Mouse (Mus musculus): ENCODE results near the gene Mast2.

Mast2 gene

DNA sequence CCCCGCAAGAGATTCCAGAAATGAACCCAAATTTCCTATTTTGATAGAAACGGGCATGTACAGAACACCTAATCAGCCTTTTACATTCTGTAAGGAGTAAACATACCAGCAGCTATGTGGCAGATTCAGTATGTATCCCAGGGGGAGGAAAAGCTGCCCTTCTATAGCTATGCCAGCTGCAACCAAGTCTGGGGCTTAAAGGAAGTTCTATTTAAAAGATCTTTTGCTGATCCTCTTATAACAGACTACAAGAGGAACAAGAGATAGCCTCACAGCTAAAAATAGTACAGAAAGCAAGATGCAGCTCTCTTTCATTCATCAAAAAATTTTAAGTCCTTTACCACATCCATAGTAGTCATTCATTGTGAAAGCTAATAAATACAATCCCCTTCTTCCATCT lies 57.3 kb downstream of the Mast2 start:
- DNase-seq (ENCODE audit: low spot score), result no peak

DNA sequence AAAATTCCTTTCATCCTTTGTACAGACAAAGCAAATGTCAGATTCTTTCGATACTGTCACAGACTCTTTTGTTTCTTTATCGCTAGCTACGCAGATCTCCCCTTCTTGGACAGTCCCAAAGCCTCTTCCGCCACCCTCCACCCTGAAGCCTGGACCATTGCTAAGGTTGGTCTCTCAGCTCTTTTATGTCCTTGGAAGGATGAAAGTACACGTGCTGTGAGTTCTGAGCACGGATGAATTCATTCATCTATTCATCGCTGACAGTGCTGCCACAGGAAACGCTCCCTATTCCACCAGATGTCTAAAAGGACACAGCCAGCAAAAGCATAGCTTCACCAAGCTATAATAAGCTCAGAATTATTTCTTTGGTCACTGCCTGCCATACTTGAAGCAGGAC lies 58.0 kb downstream of the Mast2 start:
- peak; percentile 29 for DNase-seq (ENCODE audit: low spot score)

GRCm38 (mm10) chr4:116405276-116405954 lies 58.6 kb downstream of the Mast2 start:
- DNase-seq (ENCODE audit: low spot score), result no peak

DNA sequence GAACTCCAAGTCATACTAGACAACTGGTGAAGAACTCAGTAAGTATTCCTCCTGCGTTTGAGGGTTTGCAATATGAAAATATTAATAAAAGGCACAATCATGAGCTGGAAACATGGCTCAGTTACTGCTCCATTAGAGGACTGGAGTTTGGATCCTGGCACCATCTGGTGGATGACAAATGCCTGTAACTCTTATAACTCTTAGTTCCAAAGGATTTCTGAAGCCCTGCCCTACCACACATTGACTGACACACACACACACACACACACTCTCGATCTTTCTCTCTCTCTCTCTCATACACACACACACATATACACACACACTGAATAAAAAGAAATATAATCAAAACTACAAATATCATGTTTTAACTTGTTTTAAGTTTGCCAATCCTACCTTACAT lies 60.1 kb downstream of the Mast2 start:
- DNase-seq (ENCODE audit: low spot score), result peak; percentile 47

DNA sequence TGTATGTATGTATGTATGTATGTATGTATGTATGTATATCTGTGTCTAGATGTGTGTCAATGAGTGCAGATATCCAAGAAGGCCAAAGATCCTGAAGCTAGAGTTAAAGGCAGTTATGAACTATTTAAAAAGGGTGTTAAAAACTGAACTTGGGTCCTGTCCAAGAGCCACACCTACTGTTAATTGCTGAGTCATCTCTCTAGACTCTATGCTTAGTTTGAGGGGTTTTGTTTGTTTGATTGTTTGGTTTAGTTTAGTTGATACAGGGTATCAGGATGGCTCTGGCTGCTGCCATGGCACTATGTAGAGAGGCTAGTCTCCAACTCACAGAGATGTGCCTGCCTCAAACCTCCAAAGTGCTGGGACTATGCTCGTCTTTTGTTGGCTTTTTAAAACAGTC lies 61.3 kb downstream of the Mast2 start:
- DNase-seq (ENCODE audit: low spot score), result no peak

GRCm38 (mm10) chr4:116398051-116398450 lies 65.9 kb downstream of the Mast2 start:
- no peak for DNase-seq (ENCODE audit: low spot score)

- DNase-seq (ENCODE audit: low spot score), result no peak
These were observed 85.9 kb downstream of the Mast2 start for GRCm38 (mm10) chr4:116377973-116378667.

GRCm38 (mm10) chr4:116371676-116372075 lies 92.3 kb downstream of the Mast2 start:
- DNase-seq (ENCODE audit: low spot score), result peak; percentile 63

DNA sequence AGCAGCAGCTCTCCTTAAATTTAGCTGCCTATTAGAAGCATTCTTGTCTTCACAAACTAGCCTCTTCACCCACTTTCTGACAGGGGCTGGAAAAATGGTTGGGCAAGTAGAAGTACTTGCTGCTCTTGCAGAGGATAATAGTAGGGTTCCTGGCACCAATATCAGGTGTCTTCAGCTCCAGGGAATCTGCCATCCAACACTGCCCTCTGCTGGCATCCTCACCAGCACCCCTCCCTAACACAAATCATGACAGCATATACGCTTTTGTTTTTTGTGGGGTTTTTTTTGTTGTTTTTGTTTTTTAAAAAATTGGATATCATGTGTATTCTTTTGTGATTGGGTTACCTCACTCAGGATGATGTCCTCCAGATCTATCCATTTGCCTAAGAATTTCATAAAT lies 105.9 kb downstream of the Mast2 start:
- DNase-seq (ENCODE audit: low spot score), result no peak

- DNase-seq (ENCODE audit: low spot score), result no peak
These were observed 111.1 kb downstream of the Mast2 start for GRCm38 (mm10) chr4:116352919-116353318.

DNA sequence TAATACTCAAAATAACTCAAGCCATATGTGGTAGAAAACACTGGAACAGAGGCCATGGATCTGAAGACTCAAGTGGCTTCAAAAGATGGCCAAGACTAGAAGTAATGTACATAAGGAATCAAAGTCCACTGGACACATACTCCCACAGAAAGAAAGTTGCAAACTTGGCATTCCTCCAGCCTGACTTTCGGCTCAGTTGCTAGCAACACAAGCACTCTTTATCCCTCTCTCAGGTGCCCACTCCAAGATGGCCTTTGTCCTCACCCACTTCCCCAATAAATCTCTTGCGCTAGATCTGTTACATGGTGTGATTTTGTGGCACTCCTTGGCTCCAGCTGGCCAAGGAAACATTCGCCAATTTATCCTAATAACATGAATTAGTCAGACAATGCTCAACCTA lies 111.5 kb downstream of the Mast2 start:
- no peak for DNase-seq (ENCODE audit: low spot score)

DNA sequence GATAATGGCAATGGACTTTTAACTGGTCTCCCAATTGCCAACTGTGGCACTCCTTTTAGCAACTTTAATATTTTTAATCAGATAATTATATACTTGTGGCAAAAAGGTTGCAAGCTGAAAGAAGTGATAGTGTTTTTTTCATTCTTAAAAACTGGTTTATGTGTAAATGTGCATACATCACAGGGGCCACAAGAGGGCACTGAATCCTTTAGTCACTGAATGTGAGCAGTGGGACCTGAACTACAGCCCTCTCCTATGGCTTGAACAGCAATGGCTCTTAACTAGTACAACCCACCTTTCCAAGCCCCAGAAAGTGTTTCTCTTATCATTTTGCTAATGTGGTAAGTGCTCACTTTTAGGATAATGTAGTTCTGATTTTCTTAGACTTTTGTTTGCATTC lies 121.9 kb downstream of the Mast2 start:
- DNase-seq (ENCODE audit: low spot score), result peak; percentile 71

DNA sequence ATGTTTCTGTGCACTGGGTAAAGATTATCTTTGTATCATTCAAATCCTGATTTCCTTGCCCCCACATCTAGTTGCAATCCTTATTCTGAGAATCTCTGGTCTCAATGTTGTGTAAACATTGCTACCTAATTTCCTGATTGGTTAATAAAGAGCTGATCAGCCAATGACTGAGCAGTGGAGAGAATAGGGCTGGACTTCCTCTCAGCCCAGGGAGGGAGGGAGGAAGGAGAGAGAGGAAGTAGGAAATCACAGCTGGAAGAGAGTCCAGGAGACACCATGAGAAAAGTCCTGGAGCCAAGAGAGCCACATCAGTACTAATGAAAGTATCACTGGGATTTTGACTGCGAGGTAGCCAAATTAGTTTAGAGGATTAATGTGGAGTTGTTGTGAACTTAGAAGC lies 127.7 kb downstream of the Mast2 start:
- DNase-seq (ENCODE audit: low spot score), result no peak

GRCm38 (mm10) chr4:116329256-116329655 lies 134.7 kb downstream of the Mast2 start:
- DNase-seq (ENCODE audit: low spot score), result no peak

DNA sequence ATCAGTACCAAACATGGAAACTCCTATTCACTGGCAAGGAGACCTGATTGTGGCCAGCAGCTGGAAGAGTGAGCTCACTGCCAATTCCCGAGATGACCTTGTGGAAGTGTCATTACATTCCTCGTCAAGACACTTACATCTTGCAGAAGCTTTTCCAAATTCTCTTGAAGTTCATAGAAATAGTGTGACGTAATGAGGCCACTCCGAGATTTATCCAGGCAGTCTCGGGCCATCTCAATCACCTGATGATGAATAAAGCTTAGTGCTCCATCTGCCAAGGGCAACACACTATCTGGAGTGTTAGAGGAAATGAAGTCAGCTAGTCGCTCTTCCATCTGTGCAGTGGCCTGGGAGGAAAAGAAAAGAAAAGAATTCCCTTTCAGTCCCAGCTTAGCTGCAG lies 141.9 kb downstream of the Mast2 start:
- no peak for DNase-seq (ENCODE audit: low spot score)

- DNase-seq (ENCODE audit: low spot score), result no peak
These were observed 146.4 kb downstream of the Mast2 start for GRCm38 (mm10) chr4:116317575-116317974.

GRCm38 (mm10) chr4:116304551-116304950 lies 159.4 kb downstream of the Mast2 start:
- no peak for DNase-seq (ENCODE audit: low spot score)

- DNase-seq (ENCODE audit: low spot score), result no peak
These were observed 163.1 kb downstream of the Mast2 start for GRCm38 (mm10) chr4:116300878-116301355.

GRCm38 (mm10) chr4:116293296-116293695 lies 170.7 kb downstream of the Mast2 start:
- DNase-seq (ENCODE audit: low spot score), result no peak

DNA sequence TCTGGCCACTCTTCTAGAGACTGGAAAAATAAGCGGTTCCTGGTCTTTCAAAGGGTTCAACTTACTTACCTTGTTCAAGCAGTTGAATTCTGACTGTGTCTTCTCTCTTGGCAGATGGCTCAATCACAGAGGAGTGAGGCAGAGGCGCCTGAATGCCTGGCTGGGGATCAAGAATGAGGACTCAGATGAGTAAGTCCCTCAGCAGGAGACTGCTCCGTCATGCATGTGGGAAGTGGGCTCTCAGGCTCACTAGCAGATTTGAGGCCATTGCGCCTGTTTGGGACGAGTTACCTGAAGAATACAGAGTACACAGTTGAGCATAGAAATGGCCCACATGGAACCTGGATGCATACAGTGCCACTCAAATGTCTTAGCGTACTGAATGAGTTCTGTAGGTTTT lies 172.4 kb downstream of the Mast2 start:
- DNase-seq (ENCODE audit: low spot score), result peak; percentile 22

DNA sequence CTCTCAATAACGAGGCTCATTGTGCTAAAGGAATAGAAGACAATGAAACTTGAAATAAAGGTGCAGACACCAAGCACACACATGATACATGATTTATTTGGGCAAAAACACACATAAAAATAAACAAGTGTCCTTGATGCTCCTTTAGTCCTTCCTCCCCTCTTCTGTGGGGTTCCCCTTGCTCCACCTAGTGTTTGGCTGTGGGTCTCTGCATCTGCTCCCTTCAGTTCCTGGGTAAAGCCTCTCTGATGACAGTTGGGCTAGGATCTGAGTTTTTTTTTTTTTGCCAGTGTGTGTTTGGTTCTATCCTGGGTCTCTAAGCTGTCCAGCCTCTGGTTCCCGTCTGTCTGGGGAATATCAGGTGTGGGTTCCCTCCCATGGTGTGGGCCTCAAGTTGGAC lies 181.8 kb downstream of the Mast2 start:
- no peak for DNase-seq (ENCODE audit: low spot score)

DNA sequence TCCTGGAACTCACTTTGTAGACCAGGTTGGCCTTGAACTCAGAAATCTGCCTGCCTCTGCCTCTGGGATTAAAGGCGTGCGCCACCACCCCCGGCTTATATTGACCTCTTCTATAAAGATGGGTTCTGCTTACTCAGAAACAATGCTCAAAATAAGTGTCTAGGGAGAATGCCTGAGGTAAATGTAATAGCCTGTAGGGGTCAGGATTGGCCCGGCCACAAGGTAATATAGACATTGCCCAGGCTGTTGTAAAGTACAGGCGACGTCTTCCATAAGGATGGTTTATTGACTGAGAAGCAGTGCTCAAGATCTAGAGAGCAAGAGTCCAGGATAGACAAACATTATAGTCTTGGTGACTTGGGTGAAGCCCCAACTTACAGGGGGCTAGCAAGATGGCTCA lies 195.8 kb downstream of the Mast2 start:
- no peak for DNase-seq (ENCODE audit: low spot score)
